Comparison of ENCODE assay signal across 8 mouse cellular contexts in the genomic region with DNA sequence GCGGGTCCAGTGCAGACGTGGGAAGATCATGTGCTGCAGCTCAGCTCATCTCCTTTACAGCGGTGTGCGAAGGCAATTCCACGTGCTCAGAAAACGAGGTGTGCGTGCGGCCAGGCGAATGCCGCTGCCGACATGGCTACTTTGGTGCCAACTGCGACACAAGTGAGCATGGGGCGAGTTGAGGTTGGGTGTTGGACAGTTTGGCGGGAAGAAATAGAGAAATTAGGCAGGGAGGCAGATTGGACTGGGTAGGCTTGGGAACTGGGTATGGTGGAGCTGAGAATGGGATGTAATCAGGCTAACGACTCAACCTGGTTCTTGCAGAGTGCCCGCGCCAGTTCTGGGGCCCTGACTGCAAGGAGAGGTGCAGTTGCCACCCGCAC. TPM values are rescaled to one million over a fixed set of nuclear protein-coding genes. Genes with fewer than 3 reads are reported as not detected.
A peak's percentile ranks its signal among the peaks of the same experiment; 100 is the strongest.
DNase-seq lines count a peak whose midpoint lies in the region; ATAC-seq and TF ChIP-seq lines count a peak whose summit lies in the region.
"Had no signal": no experiment of that assay in that cellular context is flagged by ENCODE, and none has a peak within 500 bp of the region (broad histone marks: within the 10 kb centered on the region; RNA-seq: fewer than 3 reads in every experiment).

No protein-coding gene starts in this region.

- no peak overlapping the region for H3K27ac ChIP-seq in forebrain, embryonic 13.5 days
- H3K27ac ChIP-seq in limb, embryonic 10.5 days, result peak overlapping the region; percentile 71
- H3K27ac ChIP-seq in neural tube, embryonic 15.5 days (replicated peaks), result no peak overlapping the region

- H3K4me2 ChIP-seq in forebrain, embryonic 13.5 days, result peak overlapping the region; percentile 63
- peak overlapping the region; percentile 70 for H3K4me2 ChIP-seq in neural tube, embryonic 15.5 days

- TF ChIP-seq POLR2A in lung, adult 2 months (IDR thresholded peaks at IDR 0.05; ENCODE audit: borderline replicate concordance, extremely low read depth, low read depth, low read length), result no peak

- 28% methylated on average over 18 of the region's 18 CpGs for WGBS in lung, adult 2 months
- 1% methylated on average over 18 of the region's 18 CpGs for WGBS in forebrain, embryonic 13.5 days
- WGBS in limb, embryonic 10.5 days, result 5% methylated on average over 18 of the region's 18 CpGs
- WGBS in neural tube, embryonic 15.5 days, result 3% methylated on average over 18 of the region's 18 CpGs

- H3K9ac ChIP-seq in forebrain, embryonic 13.5 days, result peak overlapping the region; percentile 18; the same call in 1 of the 2 replicates
- H3K9ac ChIP-seq in neural tube, embryonic 15.5 days (replicated peaks), result 0 out of 2 replicates have a peak overlapping the region, but pooled peaks have one; percentile 33

- no peaks in the 10 kb centered on the region for H3K36me3 ChIP-seq in forebrain, embryonic 13.5 days (ENCODE audit: poor library complexity, severe bottlenecking)
- peaks cover 68% of the 10 kb centered on the region for H3K36me3 ChIP-seq in limb, embryonic 10.5 days
- no peaks in the 10 kb centered on the region for H3K36me3 ChIP-seq in neural tube, embryonic 15.5 days

- no peak for TF ChIP-seq CTCF in lung, adult 2 months (IDR thresholded peaks at IDR 0.05; ENCODE audit: insufficient read depth, low read length)

- no peak for ATAC-seq in forebrain, embryonic 13.5 days
- no peak for ATAC-seq in neural tube, embryonic 15.5 days (ENCODE audit: low FRiP score)
- ATAC-seq in CD4-positive, CD25-positive, alpha-beta regulatory T cell, adult 4 months, result no peak

- peaks cover 92% of the 10 kb centered on the region for H3K27me3 ChIP-seq in forebrain, embryonic 13.5 days
- peaks cover 87% of the 10 kb centered on the region for H3K27me3 ChIP-seq in limb, embryonic 10.5 days (ENCODE audit: low read depth, poor library complexity, severe bottlenecking)
- peaks cover 86% of the 10 kb centered on the region for H3K27me3 ChIP-seq in neural tube, embryonic 15.5 days (replicated peaks)

- peaks cover 19% of the 10 kb centered on the region for H3K4me1 ChIP-seq in lung, adult 2 months (ENCODE audit: control insufficient read depth, insufficient read depth, low read length)
- H3K4me1 ChIP-seq in forebrain, embryonic 13.5 days, result peaks cover 54% of the 10 kb centered on the region
- peaks cover 99% of the 10 kb centered on the region for H3K4me1 ChIP-seq in limb, embryonic 10.5 days
- H3K4me1 ChIP-seq in neural tube, embryonic 15.5 days, result peaks cover 62% of the 10 kb centered on the region

- peak overlapping the region; percentile 34 for H3K4me3 ChIP-seq in lung, adult 2 months (replicated peaks; ENCODE audit: extremely low read depth, low read depth, low read length)
- peak overlapping the region; percentile 38 for H3K4me3 ChIP-seq in forebrain, embryonic 13.5 days
- peak overlapping the region; percentile 47 for H3K4me3 ChIP-seq in limb, embryonic 10.5 days
- H3K4me3 ChIP-seq in neural tube, embryonic 15.5 days (replicated peaks), result peak overlapping the region; percentile 39

- H3K9me3 ChIP-seq in forebrain, embryonic 13.5 days (replicated peaks), result no peaks in the 10 kb centered on the region
- no peaks in the 10 kb centered on the region for H3K9me3 ChIP-seq in limb, embryonic 10.5 days (replicated peaks)
- H3K9me3 ChIP-seq in neural tube, embryonic 15.5 days (replicated peaks), result no peaks in the 10 kb centered on the region

- no peak for DNase-seq in lung, adult 2 months
- no peak for DNase-seq in lung, adult 18-20 months
- no peak for DNase-seq in limb, embryonic 10.5 days (ENCODE audit: low spot score)
- no peak for DNase-seq in left cerebral cortex, adult 9 months (ENCODE audit: low spot score in 2 of 2)

RNA-seq across cellular contexts. Expression of a gene that starts 5.4 kb away (rescaled TPM):
- polyA plus RNA-seq in lung, adult 2 months (2012; rRNA removed), result 215 and 266 TPM in 2 replicates
- polyA plus RNA-seq in forebrain, embryonic 13.5 days (2015; fragmentation: Nextera tagmentation; extraction: Ambion mirVana), result 0.76 and 1.1 TPM in 2 replicates
- polyA plus RNA-seq in limb, embryonic 10.5 days (2016; fragmentation: Nextera tagmentation; extraction: Ambion mirVana), result 16.8 and 24.5 TPM in 2 replicates
- polyA plus RNA-seq in neural tube, embryonic 15.5 days (2015; fragmentation: Nextera tagmentation; extraction: Ambion mirVana), result 2.7 and 3.8 TPM in 2 replicates
- polyA plus RNA-seq in CD4-positive, CD25-positive, alpha-beta regulatory T cell, adult 4 months (2017; shearing (Covaris generic)), result not detected

RNA-seq across cellular contexts. Expression of a gene that starts 30.5 kb away (rescaled TPM):
- 0.08 and 0.10 TPM in 2 replicates for polyA plus RNA-seq in lung, adult 2 months (2012; rRNA removed)
- polyA plus RNA-seq in forebrain, embryonic 13.5 days (2015; fragmentation: Nextera tagmentation; extraction: Ambion mirVana), result 0.27 and 0.55 TPM in 2 replicates
- polyA plus RNA-seq in limb, embryonic 10.5 days (2016; fragmentation: Nextera tagmentation; extraction: Ambion mirVana), result 0.55 and 0.61 TPM in 2 replicates
- polyA plus RNA-seq in neural tube, embryonic 15.5 days (2015; fragmentation: Nextera tagmentation; extraction: Ambion mirVana), result 4.0 and 5.3 TPM in 2 replicates
- not detected for polyA plus RNA-seq in CD4-positive, CD25-positive, alpha-beta regulatory T cell, adult 4 months (2017; shearing (Covaris generic))
- polyA plus RNA-seq: erythroblast, embryonic 14.5 days had no signal

RNA-seq across cellular contexts. Expression of a gene that starts 35.7 kb away (rescaled TPM):
- polyA plus RNA-seq in lung, adult 2 months (2012; rRNA removed), result 7.5 and 9.4 TPM in 2 replicates
- 4.5 and 6.1 TPM in 2 replicates for polyA plus RNA-seq in forebrain, embryonic 13.5 days (2015; fragmentation: Nextera tagmentation; extraction: Ambion mirVana)
- polyA plus RNA-seq in limb, embryonic 10.5 days (2016; fragmentation: Nextera tagmentation; extraction: Ambion mirVana), result 2.5 and 3.4 TPM in 2 replicates
- polyA plus RNA-seq in neural tube, embryonic 15.5 days (2015; fragmentation: Nextera tagmentation; extraction: Ambion mirVana), result 2.8 and 3.2 TPM in 2 replicates
- polyA plus RNA-seq in CD4-positive, CD25-positive, alpha-beta regulatory T cell, adult 4 months (2017; shearing (Covaris generic)), result 1 to 10 TPM; 4.1 to 5.2 TPM

RNA-seq across cellular contexts. Expression of a gene that starts 43.0 kb away (rescaled TPM):
- 39.4 and 42.0 TPM in 2 replicates for polyA plus RNA-seq in lung, adult 2 months (2012; rRNA removed)
- polyA plus RNA-seq in forebrain, embryonic 13.5 days (2015; fragmentation: Nextera tagmentation; extraction: Ambion mirVana), result 53.4 and 55.6 TPM in 2 replicates
- polyA plus RNA-seq in limb, embryonic 10.5 days (2016; fragmentation: Nextera tagmentation; extraction: Ambion mirVana), result 70.4 and 81.3 TPM in 2 replicates
- polyA plus RNA-seq in neural tube, embryonic 15.5 days (2015; fragmentation: Nextera tagmentation; extraction: Ambion mirVana), result 86.2 and 89.1 TPM in 2 replicates
- polyA plus RNA-seq in CD4-positive, CD25-positive, alpha-beta regulatory T cell, adult 4 months (2017; shearing (Covaris generic)), result 10 to 100 TPM; 15.6 to 30.9 TPM
